In genomic region chr16:14139106-14139505, GRCm38 (mm10) we compare ENCODE assay signal across 18 mouse cellular contexts. TPM values are rescaled to one million over a fixed set of nuclear protein-coding genes. Genes with fewer than 3 reads are reported as not detected.
DNase-seq lines count a peak whose midpoint lies in the region; ATAC-seq and TF ChIP-seq lines count a peak whose summit lies in the region.
"Had no signal": no experiment of that assay in that cellular context is flagged by ENCODE, and none has a peak within 500 bp of the region (broad histone marks: within the 10 kb centered on the region; RNA-seq: fewer than 3 reads in every experiment).

No protein-coding gene starts in this region.

- no peak for TF ChIP-seq POLR2A in liver, adult 2 months (IDR thresholded peaks at IDR 0.05; ENCODE audit: extremely low read depth, insufficient read depth, low read length)

- no peak for ATAC-seq in liver, embryonic 12.5 days
- peak; percentile 91 for ATAC-seq in liver, postnatal 0 days
- no peak for ATAC-seq in liver, embryonic 11.5 days (replicated peaks; ENCODE audit: low FRiP score)
- ATAC-seq: activated CD4-positive, CD25-positive, alpha-beta regulatory T cell, adult 4 months; CD4-positive, CD25-positive, alpha-beta regulatory T cell, adult 4 months; Patski had no signal

- peaks cover 68% of the 10 kb centered on the region for H3K36me3 ChIP-seq in liver, adult 2 months (ENCODE audit: control insufficient read depth, insufficient read depth, low read length)
- peaks cover 95% of the 10 kb centered on the region for H3K36me3 ChIP-seq in liver, embryonic 12.5 days
- peaks cover 51% of the 10 kb centered on the region for H3K36me3 ChIP-seq in liver, postnatal 0 days (replicated peaks; ENCODE audit: insufficient read depth, low read length)
- H3K36me3 ChIP-seq in liver, embryonic 11.5 days (ENCODE audit: control insufficient read depth, insufficient read depth, low read length): peaks cover 44% of the 10 kb centered on the region

- H3K4me3 ChIP-seq in liver, adult 2 months (ENCODE audit: insufficient read depth, low read depth, low read length): no peak overlapping the region
- no peak overlapping the region for H3K4me3 ChIP-seq in liver, embryonic 12.5 days
- H3K4me3 ChIP-seq in liver, postnatal 0 days (ENCODE audit: low read depth, low read length): no peak overlapping the region
- H3K4me3 ChIP-seq in liver, embryonic 11.5 days (ENCODE audit: low read depth, low read length): no peak overlapping the region

- no peaks in the 10 kb centered on the region; the same call in 1 of the 2 replicates for H3K79me2 ChIP-seq in liver, adult 2 months (ENCODE audit: control insufficient read depth, insufficient read depth, low read length)

- TF ChIP-seq EP300 in liver, postnatal 0 days (IDR thresholded peaks at IDR 0.05; ENCODE audit: low read depth): no peak

- H3K9ac ChIP-seq in liver, adult 2 months (ENCODE audit: low read depth, low read length): no peak overlapping the region
- no peak overlapping the region for H3K9ac ChIP-seq in liver, embryonic 12.5 days
- no peak overlapping the region for H3K9ac ChIP-seq in liver, postnatal 0 days (replicated peaks)
- H3K9ac ChIP-seq in liver, embryonic 11.5 days (ENCODE audit: low read depth, low read length): no peak overlapping the region

- H3K4me2 ChIP-seq in liver, embryonic 12.5 days: no peak overlapping the region
- H3K4me2 ChIP-seq in liver, postnatal 0 days (ENCODE audit: low read depth, low read length): no peak overlapping the region
- H3K4me2 ChIP-seq in liver, embryonic 11.5 days: no peak overlapping the region

- H3K4me1 ChIP-seq in liver, adult 2 months (ENCODE audit: control insufficient read depth, insufficient read depth, low read length): peaks cover 15% of the 10 kb centered on the region
- H3K4me1 ChIP-seq in liver, embryonic 12.5 days: no peaks in the 10 kb centered on the region
- no peaks in the 10 kb centered on the region for H3K4me1 ChIP-seq in liver, postnatal 0 days (ENCODE audit: insufficient read depth)
- no peaks in the 10 kb centered on the region for H3K4me1 ChIP-seq in liver, embryonic 11.5 days (replicated peaks; ENCODE audit: control insufficient read depth, insufficient read depth, low read length)

- H3K27me3 ChIP-seq in liver, adult 2 months (ENCODE audit: control insufficient read depth, insufficient read depth, low read length): no peaks in the 10 kb centered on the region
- no peaks in the 10 kb centered on the region for H3K27me3 ChIP-seq in liver, embryonic 12.5 days (replicated peaks)
- H3K27me3 ChIP-seq in liver, postnatal 0 days (ENCODE audit: insufficient read depth, low read length): no peaks in the 10 kb centered on the region
- H3K27me3 ChIP-seq in liver, embryonic 11.5 days (replicated peaks; ENCODE audit: control insufficient read depth, insufficient read depth, low read length): no peaks in the 10 kb centered on the region
- H3K27me3 ChIP-seq: CH12.LX, Patski had no signal

- H3K27ac ChIP-seq in liver, adult 2 months (replicated peaks; ENCODE audit: insufficient read depth, low read depth, low read length): peak overlapping the region; percentile 37; the same call in 1 of the 2 replicates
- H3K27ac ChIP-seq in liver, embryonic 12.5 days: no peak overlapping the region
- no peak overlapping the region; the same call in 1 of the 2 replicates for H3K27ac ChIP-seq in liver, postnatal 0 days (ENCODE audit: low read depth)
- no peak overlapping the region for H3K27ac ChIP-seq in liver, embryonic 11.5 days (ENCODE audit: low read depth, low read length)

- H3K9me3 ChIP-seq in liver, embryonic 12.5 days (replicated peaks): no peaks in the 10 kb centered on the region
- no peaks in the 10 kb centered on the region for H3K9me3 ChIP-seq in liver, postnatal 0 days (ENCODE audit: low read length)
- H3K9me3 ChIP-seq in liver, embryonic 11.5 days (ENCODE audit: control insufficient read depth, low read length): no peaks in the 10 kb centered on the region
- H3K9me3 ChIP-seq: G1E had no signal

- no peak for TF ChIP-seq CTCF in liver, adult 2 months (IDR thresholded peaks at IDR 0.05; ENCODE audit: low read depth, low read length)
- no peak for TF ChIP-seq CTCF in liver, postnatal 0 days (IDR thresholded peaks at IDR 0.05; ENCODE audit: low read depth)

- peak; percentile 79 for DNase-seq in liver, adult 2 months (ENCODE audit: extremely low read depth, low read depth, low spot score)
- DNase-seq in liver, postnatal 0 days: peak; percentile 45
- no peak for DNase-seq in liver, embryonic 11.5 days (ENCODE audit: low spot score)
- DNase-seq: adrenal gland, adult 8-10 months; adrenal gland, postnatal 10 days; adrenal gland, postnatal 14 days; adrenal gland, postnatal 25 days; adrenal gland, postnatal 36 days; B cell, adult 2 months; cerebellum, adult 11 months; cerebellum, adult 11-12 months; cerebellum, adult 18-20 months had no signal

RNA-seq across cellular contexts. Expression of gene Nde1, which starts 24.0 kb away (rescaled TPM):
- 9.4 and 12.3 TPM in 2 replicates for total RNA-seq in liver, adult 2 months (2014; rRNA removed)
- polyA plus RNA-seq in liver, adult 2 months (2012; rRNA removed): 14.4 and 14.5 TPM in 2 replicates
- 70.0 and 70.2 TPM in 2 replicates for polyA plus RNA-seq in liver, embryonic 12.5 days (2016; fragmentation: Nextera tagmentation; extraction: Ambion mirVana)
- 24.9 and 28.1 TPM in 2 replicates for polyA plus RNA-seq in liver, postnatal 0 days (2015; fragmentation: Nextera tagmentation; extraction: Ambion mirVana)
- polyA plus RNA-seq in liver, embryonic 11.5 days (2014; fragmentation: Nextera tagmentation; extraction: Ambion mirVana): 78.2 and 85.2 TPM in 2 replicates

RNA-seq across cellular contexts. Expression of gene Marf1, which starts 24.0 kb away (rescaled TPM):
- 26.4 and 36.2 TPM in 2 replicates for total RNA-seq in liver, adult 2 months (2014; rRNA removed)
- polyA plus RNA-seq in liver, adult 2 months (2012; rRNA removed): 10.7 and 11.3 TPM in 2 replicates
- 6.4 and 6.6 TPM in 2 replicates for polyA plus RNA-seq in liver, embryonic 12.5 days (2016; fragmentation: Nextera tagmentation; extraction: Ambion mirVana)
- 6.1 TPM in 2 replicates for polyA plus RNA-seq in liver, postnatal 0 days (2015; fragmentation: Nextera tagmentation; extraction: Ambion mirVana)
- polyA plus RNA-seq in liver, embryonic 11.5 days (2014; fragmentation: Nextera tagmentation; extraction: Ambion mirVana): 9.5 and 10.3 TPM in 2 replicates
